Mouse (Mus musculus): ENCODE results near the gene Gm3646. TPM values are rescaled to one million over a fixed set of nuclear protein-coding genes. Genes with fewer than 3 reads are reported as not detected.

Gm3646 gene
- not detected for total RNA-seq (2023)

DNA sequence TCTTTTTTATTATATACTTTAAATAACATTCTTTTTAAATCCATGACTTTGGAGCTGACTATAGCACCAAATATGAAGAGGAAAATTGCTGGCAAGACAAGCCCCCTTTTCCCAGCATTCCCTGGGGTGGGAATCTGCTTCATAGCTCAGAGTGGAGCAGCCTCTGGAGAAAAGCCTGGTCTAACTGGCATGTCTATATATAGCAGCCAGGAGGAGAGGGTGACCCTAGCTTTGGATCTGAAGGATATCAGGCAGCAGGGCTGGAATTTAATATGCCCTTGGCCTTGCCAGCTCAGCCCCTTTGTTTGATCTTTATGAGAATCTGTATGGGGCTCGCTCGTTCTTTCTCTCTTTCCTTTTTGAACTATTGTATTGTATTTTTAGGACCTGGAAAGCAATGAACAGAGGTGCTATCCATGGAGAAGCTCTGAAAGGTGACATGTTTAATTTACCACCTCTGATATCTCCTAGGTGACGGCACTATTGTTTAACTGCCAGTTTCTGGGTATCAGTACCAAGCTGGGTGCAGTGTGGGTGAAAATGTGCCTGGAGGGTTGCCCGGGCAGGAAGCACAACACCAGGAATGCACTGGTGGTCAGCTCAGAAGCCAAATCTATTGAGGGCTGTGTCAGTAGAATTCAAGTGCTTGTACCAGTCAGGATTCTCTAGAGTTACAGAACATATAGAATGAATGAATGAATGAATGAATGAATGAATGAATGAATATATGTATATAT is at the start of gene Gm3646:
Gene Gm3646, minus strand, starts transcription at position 90 of the 737 bp plus-strand sequence.

Other genes starting within 250 kb of the Gm3646 start
- 100 to 1,000 TPM; 244 to 265 TPM for gene Rnf149, start 227.9 kb downstream of the Gm3646 start, total RNA-seq (2023)
- gene Creg2, start 153.9 kb downstream of the Gm3646 start, total RNA-seq (2023) = under 1 TPM; 0.12 to 0.58 TPM
- not detected for gene Rfx8, start 84.3 kb downstream of the Gm3646 start, total RNA-seq (2023)
- 100 to 1,000 TPM; 257 to 269 TPM for gene Map4k4, start 95.6 kb upstream of the Gm3646 start, total RNA-seq (2023)